Mouse (Mus musculus) ZHBTc4 (cell line): ENCODE data around the gene Vstm4.
A peak's percentile ranks its signal among the peaks of the same experiment; 100 is the strongest.

Source experiments
- DNase-seq: peaks from one replicate; pipeline ENCODE4 v3.0.0-alpha.2; 2011; ENCODE audit warnings: low read depth, low spot score

Gene Vstm4

DNA sequence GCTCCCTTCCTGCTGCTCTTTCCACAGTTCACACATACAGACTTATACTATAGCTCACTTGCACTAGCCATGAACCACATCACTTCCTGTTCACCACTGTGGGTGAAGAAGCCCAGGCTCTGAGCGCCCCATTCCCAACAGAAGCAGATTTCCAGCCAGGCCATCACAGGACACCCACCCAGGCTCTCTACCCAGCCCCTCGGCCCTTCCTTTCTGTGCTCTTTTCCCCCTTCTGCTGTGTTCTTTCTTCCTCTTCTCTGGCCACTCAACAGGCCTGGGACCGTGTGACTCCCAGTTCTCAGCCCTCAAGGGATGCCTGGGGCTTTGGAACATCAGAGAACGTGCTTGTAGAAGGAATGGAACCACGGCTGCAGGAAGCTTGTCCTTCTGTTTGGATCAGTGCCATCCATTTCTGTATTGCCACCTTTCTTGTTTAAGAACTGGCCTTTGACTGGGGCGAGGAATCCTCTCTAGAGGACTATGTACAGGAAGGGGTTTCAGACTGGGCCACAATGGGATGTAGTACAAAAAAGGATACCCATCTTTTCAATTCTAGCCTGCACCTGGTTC is 2.5 kb downstream of the Vstm4 start:
- no peak for DNase-seq

DNA sequence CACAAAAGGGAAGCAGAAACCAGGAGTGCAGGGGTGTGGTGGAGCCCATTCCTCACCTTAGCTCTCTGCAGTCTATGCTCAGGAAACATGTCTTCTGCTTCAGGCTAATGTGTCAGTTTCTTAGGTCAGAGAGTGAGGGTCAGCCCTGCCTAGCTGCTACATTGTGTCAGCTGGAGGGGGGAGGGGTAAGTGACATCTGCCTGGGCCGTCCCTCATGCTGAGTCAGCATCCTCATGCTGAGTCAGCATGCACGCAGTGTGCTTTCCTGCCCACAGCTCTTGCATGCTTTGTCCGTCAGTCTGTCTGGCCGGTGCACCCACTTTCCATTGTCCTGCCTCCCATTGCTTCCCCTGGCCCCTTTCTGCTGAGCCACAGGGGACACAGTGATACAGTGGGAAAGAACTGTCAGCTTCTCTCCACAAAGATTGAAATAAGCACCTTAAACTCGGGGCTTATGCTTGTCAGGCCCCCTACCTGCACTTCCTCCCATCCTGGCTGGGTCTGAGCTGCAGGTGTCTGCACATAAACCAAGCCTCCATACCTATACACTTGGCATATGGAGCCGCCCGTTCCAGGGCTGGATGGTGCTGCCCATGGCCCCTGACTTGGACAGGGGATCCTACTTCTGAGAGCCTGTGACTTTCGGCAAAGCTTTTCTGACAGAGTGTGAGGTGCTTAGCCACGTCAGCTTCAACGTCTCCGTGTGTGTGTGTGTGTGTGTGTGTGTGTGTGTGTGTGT is 3.4 kb downstream of the Vstm4 start:
- peak; percentile 37 for DNase-seq

GRCm38 (mm10) chr14:32861149-32861581 is 4.6 kb downstream of the Vstm4 start:
- no peak for DNase-seq

DNA sequence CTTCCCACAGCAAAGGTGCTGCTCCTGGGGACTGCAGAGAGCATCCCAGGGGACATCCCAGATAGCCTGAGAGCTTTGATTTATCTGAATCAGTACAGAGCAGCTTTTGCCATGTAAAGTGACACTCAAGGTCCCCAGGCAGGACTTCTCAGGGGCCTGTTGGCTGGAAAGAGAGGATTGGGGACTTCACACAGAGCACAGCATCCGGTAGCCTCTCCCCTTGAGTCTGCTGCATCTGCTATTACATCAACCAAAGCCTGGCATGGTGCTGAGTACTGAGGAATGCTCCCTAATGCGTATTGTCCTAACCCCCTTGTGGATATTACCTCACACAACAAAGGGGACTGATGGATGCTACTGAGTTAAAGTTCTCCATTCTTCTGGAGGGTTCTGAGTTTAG is 5.1 kb downstream of the Vstm4 start:
- DNase-seq: no peak

DNA sequence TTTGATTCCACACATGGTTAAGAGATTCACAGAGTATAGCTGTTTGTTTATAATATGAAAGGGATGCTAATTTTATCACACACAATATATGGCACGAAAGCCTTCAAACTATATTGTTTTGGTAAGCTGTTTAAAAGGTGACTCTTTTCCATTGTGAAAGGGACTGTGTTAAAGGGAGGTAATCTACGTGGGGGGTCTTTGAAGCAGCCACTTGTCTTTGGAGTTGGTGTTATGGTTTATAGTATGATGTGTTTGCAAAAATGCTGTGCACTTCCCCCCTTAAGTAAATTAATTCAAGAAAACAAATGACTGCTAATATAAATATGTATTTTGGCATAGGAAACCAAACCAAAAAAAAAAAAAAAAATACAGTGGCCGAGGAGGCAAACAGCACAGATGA is 8.8 kb downstream of the Vstm4 start:
- DNase-seq: no peak

- DNase-seq: peak; percentile 20
Observed at GRCm38 (mm10) chr14:32871963-32872362, 15.4 kb downstream of the Vstm4 start.

DNA sequence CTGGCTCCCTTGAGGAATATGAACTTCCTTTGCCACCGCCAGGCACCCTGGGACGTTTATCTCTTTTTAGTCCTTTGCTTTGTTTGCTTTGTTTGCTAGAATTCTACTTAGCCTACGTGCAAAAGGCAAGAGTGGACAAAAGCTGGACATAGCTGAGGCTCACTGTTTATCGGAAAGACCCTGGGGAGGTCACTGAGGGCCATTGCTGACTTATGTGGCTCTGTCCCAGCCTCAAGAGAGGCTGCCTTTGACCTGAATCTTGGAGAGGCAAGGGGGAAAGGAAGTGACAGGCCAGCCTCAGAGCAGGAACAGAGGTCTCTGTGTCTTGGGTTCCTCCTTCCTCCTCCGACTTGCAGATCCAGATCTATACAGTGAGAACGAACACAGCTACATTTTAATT is 21.0 kb downstream of the Vstm4 start:
- DNase-seq: no peak

DNA sequence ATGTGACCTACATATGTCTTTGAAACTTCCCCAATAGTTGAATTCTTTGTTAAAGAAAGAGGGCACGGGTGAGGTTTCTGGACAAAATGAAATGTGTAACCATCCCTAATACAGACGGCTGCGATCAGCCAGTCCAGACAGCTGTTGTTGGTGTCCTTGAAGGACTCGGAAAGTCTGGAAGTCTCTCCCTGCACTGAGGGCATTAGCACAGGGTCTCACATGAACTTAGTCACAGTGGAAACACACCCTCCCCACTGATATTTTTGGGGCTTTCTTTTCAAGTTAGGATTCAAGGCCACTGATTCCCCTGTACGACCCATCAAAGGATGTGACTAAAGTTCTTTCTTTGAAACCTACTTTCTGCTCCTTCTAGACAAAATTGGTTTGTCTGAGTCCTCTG is 23.8 kb downstream of the Vstm4 start:
- no peak for DNase-seq

DNA sequence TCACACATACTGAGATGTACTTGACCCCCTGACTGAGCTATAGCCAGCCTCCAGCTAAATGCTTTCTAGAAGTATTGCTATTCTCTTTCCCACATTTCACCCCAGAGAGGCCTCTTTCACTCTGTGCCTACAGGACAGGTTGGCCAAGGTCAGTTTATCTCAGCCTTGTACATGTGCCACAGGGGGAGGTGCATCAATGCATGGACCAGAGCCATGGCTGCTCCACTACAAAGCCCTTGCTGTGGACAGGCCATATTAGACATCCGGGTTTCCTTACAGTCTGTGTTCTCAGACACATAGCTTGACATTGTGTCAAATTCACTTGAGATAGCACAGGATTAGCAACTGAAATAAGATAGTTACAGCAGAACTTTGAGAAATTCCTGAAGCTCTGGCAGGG is 25.1 kb downstream of the Vstm4 start:
- DNase-seq: no peak

DNA sequence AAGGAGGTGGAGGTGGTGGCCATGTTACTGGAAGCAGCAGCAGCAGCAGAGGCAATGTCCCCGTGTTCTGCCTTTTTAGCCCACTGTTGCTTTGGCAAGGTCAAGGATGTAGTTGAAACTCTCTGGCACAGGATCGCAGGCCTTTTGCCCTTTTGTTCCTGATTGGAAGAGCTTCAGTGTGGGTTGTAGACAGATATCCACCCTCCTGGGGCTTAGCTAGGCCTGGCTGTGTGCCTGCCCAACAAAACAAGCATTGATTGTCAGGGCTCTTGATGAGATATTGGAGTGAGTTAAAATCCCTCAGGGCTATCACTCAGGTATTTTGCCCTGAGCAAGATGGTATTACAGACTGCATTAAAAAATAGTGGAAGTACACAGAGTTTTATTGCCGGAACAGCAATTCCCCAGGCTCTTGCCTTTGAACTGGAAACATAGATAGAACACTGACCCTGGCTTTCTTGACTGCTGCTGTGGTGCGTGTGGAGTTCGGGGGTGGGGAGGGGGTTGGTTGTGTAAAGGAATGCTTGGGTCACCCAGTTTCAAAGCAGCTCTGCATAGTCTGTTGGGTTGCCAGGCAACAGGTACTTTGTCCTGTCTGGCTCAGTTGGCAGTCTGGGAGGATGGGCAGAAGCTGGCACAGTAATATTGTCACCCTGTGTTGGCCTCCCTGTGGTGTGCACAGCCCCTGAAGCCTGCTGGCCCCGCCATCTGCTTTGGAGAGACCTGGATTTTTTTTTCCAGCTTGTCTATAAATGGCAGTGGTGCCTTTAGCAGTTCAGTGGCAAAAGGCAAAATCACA is 32.5 kb downstream of the Vstm4 start:
- no peak for DNase-seq

- DNase-seq: no peak
Observed at GRCm38 (mm10) chr14:32894341-32894853, 37.8 kb downstream of the Vstm4 start.

- no peak for DNase-seq
Observed at GRCm38 (mm10) chr14:32894878-32895277, 38.3 kb downstream of the Vstm4 start.

DNA sequence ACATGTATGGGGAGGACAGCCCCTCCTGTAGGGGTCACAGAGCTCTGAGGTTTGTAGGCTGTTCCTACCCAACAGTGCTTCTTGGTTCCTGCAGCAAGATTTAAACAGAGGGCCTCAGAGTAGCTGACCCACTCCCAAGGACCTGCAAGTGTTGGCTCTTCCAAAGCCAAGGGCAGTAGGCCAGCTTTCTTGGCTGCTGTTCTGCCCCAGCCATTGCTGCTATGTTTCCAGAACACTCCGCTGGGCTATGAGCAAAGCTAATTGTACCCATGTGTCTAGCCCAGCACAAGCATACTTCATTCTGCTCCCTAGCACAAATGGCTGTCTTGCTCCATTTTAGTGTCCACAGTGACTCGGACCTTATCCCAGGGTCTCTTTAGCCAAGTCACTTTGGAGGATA is 40.3 kb downstream of the Vstm4 start:
- no peak for DNase-seq

- no peak for DNase-seq
Observed at GRCm38 (mm10) chr14:32903203-32903602, 46.6 kb downstream of the Vstm4 start.

DNA sequence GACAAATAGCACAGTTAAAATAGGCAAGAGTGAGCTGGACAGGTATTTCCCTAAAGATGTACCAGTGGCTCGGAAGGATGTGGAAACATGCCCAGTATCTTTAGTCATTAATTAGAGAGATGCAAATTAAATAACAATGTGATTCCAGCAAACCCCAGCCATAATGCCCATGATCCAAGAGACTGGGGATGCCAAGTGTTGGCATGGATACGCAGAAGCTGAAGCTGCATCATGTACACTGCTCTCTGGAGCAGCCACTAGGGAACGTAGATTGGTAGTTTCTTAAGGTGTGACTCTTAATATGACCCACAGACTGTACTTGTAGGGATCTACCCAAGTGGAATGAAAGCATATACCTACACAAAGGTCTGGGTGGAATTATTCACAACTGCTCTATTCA is 50.0 kb downstream of the Vstm4 start:
- DNase-seq: no peak

- no peak for DNase-seq
Observed at GRCm38 (mm10) chr14:32909112-32909511, 52.6 kb downstream of the Vstm4 start.

GRCm38 (mm10) chr14:32911187-32911586 is 54.6 kb downstream of the Vstm4 start:
- no peak for DNase-seq

DNA sequence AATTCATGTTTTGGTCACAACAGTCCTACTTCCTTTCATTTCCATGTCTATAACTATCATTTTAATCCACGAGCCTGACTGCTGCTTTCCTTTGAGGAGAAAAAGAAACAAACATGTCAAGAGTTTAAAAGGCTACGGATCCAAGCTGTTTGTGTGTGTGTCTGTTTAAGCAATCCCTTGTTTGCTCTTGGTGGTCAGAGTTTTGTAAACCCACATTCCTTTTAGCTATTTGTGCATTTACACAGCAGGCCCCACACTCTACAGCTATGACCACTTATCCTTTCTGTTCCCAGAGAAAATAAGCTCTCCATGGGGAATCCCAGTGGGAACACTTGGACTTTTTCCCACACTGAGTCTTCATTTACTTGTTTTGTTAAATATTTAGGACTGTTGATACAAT is 58.8 kb downstream of the Vstm4 start:
- DNase-seq: no peak

DNA sequence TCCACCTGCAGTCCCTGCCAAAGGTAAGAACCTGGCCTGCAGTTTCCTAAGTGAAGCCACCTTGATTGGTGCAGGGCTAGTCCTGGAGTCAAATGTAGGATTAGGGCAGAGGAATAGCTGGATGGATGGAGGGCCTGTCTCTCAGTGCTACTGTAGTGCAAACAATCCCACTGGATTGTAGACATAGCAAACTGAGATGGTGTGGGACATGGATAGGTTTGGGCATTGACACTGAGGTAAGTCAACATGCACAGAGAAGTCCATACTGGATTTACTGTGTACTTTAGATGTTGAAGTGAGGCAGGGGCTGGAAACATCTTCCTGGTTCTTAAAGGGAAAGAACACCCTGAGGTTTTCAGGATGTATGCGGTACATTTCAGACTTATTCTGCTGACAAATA is 61.4 kb downstream of the Vstm4 start:
- DNase-seq: no peak

- DNase-seq: no peak
Observed at GRCm38 (mm10) chr14:32923871-32924270, 67.3 kb downstream of the Vstm4 start.

DNA sequence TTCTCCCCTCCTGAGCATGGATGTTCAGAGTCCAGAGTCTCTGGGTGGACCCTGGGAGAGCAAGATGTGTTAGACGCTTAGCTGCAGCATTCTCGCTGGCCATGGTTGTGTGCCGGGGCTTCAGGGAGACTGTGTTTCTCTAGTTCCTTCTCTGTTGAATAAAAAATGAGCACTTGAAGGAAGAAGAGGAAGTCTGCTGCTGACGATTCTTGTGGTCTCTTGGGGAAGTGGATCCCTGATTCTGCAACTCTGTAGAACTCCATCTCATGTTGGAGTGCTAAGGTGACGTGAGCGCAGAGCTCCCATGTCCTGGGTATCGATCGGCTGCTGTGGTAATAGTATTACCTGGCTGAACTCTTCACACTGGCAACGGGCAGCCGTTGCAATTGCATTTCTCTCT is 75.2 kb downstream of the Vstm4 start:
- no peak for DNase-seq

DNA sequence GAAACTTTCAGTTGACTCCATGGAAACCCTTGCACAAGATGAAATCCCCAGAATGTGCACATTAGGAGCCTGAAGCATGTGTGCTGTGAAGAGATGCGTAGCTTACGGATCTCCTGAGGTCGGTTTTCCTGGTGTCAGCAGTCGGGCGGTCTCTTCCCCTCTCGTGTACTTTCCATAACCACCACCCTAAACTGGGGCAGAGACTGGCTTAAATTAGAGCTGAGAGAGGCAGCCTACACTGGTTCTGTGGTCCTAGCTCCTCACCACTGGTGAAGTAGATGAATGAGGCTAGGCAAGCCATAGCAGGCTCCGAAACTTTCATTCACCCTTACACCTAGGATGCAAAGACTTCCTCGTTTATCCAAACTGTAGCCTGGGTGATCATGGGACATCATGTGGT is 75.7 kb downstream of the Vstm4 start:
- no peak for DNase-seq

GRCm38 (mm10) chr14:32934064-32934463 is 77.5 kb downstream of the Vstm4 start:
- no peak for DNase-seq
